Mouse (Mus musculus) gastrocnemius, postnatal 4 days (tissue): ENCODE measurements around the gene Cables2. TPM values are rescaled to one million over a fixed set of nuclear protein-coding genes. Genes with fewer than 3 reads are reported as not detected.
"Not testable (repeated sequence)": the region's sequence is repeated elsewhere in the genome, so short reads cannot be mapped to it uniquely, and the experiment has no call there.

Source experiments
- DNase-seq, 2 experiments: peaks; one replicate each; pipeline ENCODE4 v3.0.0; 2021 to 2022; ENCODE audit warnings: low spot score in 2 of 2, mixed read lengths in 2 of 2
- total RNA-seq, 2 experiments: library from RNA; stranded (reverse); gene quantifications; 2 replicates each; pipeline ENCODE4 v1.2.3; 2021

The Cables2 gene
- total RNA-seq, 2 experiments from 2014 or later, result 13.4 to 14.6 TPM

DNA sequence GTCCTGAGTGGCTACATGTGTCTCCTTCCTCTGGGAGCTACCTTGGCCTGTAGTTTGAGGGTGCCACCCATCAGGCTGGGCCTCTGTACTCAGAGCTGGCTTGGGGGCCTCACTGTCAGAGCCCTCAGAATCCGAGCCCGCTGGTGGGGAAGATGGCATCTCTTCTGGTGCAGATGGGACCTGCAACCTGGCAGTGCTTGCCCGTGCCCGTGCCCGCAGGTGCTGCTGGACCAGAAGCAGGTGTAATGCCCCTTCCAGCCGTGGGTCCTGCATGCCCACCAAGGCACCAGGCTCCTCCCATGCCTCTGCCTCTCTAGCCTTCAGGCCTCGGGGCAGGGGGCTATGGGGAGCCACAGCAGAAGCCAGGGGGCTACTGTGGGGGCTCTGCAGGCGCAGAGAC, 6.0 kb upstream of the Cables2 start:
- no peak for DNase-seq

DNA sequence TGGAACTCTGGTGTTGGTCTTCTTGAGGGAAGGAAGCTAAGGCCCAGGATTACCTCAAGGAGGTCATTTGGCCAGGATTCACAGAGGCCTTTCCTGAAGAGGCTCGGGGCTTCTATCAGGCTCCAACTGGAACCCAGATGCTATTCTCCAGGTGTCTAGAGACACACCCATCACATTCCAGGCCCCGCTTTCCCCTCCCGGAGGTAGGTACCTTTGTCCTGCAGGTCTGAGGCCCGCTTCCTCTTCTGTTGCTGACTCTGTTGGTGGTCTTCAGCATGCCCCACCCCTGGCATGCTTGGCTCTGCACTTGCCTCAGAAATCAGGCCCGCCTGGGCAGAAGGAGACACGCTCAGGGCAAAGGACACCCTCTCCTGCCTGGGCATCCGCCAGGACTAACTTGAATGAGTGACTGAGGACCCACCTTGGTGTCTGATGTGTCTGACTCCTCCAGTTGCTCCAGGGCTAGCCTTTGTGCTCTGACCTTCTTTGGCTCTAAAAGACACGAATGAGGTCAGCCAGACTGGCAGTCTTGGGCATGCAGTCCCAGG, 4.6 kb upstream of the Cables2 start:
- DNase-seq, result no peak

DNA sequence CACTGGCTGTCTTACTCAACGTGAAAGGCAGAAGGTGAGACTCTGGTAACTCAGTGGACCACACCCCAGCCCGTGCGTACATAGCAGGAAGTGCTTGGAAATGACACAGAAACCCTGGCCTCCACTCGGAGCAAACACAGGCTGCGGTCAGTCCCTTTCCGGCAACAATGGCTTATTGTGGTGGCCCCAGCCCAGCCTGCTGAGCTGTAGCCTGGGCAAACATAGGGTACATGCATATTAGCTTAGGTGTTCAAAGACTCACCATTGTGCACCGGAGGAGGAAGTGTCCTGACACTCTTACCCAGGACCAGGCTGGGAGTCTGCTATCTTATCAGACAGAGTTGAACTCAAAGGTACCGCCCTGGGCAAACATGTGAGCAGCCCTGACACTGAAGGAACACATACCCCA, 3.6 kb upstream of the Cables2 start:
- no peak for DNase-seq

DNA sequence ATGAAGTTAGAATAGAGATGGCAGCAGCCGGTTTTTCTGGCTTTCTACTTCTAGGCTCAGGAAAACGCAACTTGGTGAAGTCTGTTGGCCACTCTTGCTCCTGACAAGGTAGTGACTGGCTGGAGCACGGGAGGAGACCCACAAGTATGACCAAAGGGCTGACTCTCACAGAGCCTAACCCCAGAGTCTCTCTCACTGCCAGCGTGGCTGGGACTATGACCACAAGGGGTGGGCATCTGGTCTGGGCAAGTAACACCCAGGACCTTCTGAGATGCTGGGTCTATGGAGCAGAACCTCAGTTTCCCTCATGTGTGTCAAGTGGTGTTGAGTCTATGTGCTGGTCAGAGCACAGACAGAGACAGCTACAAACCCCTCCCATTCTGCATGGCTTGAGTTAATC, 3.1 kb upstream of the Cables2 start:
- DNase-seq, result no peak

DNA sequence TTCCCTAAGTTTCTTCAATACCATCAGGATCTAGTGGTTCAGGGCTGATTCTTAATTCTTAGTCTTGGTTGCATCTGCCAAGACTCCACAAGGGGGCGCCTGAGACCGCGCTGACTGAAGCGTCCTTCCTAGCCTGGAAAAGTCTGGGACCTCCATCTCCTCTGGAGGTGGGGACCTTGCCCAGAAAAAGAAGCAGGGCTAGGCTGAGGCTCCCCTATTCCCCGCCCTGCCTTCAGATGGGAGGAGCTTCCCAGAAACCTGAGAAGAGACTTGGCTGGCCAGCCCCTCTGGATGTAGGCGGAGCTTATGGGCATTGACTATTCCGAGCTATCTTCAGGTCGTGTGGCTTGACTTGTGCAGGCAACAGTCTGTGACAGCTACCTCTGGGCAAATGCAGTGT, 2.5 kb upstream of the Cables2 start:
- DNase-seq, result peak; percentile 69 to 81

DNA sequence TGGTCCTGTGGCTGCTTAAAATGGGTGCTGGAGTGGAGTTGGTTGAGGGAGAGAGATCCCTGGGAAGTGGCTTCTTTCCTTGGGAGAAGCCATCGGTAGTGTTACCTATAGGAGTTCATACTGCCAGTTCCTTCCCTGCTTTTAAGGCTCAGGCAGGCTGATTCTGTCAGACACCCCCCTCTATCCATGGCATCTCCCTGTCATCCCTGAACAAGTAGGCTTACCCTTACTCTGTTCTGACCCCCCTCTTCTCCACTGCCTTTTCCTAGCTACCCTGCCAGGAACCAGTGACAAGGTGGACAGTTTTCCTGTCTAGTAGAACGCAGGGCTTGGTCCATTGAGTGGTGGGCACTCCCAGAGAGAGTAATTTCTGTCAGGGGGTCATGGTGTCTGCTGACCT, 1.2 kb upstream of the Cables2 start:
- DNase-seq, result no peak

DNA sequence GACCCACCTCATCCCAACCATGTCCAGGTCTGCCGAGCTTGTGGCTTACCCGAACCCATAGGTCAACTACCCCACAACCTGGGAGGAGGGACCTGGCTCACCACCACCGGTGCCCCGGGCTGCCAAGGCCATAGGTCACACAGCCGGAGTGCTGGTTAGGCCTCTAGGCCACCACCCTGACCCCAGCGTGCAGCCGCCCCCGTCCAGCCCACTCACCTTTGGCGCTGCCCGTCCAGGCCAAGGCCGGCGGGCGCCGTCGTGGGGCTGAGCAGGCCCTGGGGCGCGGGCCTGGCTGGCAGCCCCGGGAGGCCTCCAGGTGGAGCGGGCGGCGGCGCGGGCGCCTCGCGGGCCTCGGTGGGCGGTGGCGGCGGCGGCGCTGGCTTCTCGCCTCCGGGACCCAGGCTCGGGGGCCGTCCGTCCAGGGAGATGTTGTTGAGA, 393 bp downstream of the Cables2 start:
- no peak for DNase-seq

DNA sequence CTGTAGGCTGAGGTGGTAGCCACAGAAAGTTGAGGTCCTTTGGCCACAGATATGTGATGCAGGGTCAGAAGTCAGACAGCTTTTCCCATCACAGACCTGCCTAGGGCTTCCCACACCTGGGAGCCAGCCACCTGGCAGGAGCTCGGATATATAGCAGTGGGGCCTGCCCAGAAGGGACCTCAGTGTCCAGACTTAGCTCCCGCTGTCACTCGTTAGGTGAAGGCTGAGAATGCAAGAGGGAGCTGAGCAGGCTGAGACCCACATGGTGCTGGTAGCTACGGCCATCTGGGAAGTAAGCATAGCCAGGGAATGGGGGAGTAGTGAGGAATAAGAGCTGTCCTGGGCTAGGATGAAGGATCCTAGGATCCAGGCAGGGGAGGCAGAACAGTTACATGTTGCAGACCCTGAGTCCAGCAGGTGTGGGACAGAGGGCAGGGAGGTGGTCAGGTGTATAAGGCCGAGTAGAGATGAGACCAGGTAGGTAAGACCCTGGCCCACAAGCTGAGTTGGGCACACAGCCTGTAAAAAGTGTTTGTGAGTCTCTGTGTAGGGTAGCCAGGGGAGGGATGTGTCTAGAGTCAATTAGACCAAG, 1.4 kb downstream of the Cables2 start:
- no peak for DNase-seq

DNA sequence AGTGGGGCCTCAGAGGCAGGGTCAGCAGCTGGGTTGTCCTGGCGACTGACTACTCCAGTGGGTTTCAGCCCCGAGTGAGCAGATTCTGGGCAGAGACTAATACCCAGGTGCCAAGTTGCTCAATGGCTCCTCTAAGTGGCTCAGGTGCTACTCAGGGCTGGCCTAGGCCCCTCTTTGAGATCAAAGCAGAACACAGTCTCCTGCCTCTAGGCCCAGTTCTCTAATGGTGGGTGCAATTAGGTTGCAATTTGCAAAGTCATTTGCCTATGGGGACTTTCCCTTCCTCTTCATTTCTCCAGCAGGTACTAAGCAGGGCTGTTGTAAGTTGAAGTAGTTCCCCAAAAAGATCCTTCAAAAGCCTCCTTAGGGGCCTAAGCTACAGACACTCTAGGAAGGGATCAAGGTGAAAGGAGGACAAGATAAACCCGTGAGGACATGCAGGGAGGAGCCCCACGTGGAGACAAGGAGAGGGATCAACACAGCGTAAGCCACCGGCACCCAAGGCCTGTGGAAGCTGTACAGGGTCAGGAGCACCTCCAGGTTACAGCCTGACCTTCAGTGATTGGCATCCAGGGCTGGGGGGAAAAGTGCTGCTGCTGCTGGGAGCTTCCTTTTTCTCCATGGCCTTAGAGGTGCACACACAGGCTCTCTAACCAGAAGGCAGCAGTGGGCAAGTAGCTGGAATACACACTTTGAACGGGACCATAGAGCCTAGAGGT, 2.6 kb downstream of the Cables2 start:
- DNase-seq, result no peak

DNA sequence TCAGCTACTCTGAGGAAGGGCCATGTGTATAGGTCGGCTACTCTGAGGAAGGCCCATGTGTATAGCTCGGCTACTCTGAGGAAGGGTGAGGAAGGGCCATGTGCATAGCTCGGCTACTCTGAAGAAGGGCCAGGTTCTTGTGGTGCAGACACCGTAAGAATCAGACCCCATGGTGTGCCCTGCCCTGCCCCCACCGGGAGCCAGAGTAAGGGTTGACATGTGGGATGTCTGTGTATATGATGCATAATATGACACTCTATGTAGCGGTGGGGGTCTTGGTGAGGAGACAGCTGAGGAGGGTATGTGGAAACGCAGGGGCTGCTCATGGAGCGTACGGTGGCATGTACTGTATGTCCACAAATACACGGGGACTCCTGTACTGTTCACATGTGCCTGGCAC, 4.0 kb downstream of the Cables2 start:
- no peak for DNase-seq

DNA sequence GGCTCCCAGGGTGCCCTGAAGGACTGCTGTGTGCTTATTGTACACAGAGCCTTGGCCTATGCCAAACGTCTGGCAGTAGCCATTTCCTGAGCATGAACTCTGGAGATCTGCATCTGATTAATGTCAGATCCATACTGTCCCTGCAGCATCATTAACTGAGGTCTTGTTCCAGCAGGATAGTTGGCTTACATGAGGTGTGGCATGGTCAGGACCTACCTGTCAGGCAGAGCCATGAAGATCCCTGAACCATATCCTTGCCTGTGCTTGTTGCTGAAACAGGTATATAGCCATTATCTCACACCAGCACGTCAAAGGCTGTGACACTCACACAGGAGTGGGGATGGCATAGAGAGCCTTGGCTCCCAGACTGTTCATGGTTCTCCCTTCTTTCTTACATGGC, 5.3 kb downstream of the Cables2 start:
- DNase-seq, result no peak

DNA sequence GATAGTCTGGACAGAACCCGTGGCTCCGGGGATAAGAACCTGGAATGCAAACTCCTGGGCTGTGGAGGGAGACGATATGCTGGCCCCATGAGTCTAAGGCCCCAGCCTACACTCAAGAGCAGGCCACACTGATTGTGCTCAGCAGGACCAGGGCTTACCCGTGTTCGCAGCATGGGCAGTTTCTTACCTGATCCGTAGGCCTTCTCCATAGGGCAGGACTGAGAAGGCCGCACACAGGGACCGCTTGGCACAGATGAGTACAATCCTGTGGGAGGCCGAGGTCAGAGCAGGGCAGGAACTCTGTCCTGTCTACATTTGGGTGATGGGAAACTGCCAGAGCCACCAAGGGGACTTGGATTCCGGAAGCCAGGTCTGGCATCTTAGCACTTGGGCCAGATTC, 10.4 kb downstream of the Cables2 start:
- no peak for DNase-seq

DNA sequence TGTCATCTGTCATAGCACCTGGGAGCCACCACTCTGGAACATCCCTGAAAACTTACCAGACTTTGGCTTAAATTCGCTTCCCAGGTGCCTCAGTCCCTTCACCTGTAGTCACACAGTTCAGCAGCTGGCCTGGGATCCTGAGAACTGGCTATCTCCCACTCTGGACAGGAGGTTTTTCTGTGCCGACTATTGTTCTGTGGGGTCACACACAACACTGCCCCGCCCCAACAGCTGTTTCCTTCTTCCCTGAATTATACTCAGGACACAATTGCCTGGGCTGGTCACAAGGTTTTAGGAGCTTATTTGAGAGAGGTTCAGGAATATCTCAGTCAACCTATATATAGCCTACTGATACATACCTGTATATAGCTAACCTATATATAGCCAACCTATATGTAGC, 10.9 kb downstream of the Cables2 start:
- no peak for DNase-seq

DNA sequence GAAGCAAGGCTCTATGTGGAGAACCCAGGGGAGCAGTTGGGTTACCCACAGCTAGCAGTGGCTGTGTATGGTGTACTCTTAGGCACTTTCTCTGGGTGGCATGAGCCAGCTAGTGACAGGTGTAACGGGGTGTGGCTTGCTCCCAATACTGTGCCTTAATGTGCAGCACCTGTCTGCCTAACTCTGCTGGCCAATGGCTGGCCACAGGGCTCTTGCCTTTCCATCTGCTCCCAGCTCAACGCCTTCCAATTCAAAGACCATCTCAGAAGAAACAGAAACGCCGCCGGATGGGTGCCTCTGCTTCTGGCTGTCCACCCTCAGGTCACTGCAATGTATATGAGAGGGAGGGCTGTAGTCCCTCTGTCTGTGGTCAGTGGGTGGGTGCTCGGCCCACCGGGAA, 11.4 kb downstream of the Cables2 start:
- no peak for DNase-seq

DNA sequence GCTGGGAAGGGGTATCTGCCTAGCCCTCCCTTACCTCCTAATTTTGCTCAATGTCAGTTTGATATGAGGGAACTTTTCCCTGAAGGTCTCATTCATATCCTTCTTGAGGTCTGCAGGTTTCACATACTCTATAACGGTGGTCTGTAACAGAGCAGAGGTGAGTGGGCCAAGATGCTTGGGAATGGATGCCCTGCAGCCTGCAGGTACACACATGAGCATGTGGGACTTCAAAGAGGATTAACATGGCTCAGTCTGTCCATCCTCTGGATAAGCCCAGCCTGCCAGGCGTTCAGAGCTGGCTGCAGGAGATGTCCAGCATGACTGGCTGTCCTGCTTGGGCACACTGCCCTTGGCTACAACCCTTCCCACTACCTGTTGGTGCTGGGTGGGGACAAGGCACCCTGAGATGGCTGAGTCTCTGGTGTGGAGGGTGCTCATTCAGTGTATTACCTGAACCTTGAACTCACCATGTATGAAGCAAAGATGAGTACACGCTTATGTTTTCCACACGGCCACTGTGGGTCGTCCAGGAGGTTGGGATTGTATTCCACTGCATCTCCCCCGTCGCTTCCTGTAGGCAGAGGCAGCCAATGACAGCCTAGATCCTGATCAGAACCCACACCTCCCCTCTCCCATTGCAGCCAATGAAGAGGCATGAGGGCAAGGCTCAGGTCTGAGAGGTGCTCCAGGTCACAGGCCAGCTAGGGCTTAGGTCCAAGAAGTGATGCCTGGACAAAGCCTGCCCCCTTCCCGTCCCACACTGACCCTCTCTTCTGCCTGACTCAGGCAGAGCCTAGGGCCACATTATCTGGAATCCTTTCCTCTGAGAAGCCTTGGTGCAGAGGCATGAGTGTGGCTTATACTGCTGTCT, 12.5 kb downstream of the Cables2 start:
- no peak for DNase-seq

DNA sequence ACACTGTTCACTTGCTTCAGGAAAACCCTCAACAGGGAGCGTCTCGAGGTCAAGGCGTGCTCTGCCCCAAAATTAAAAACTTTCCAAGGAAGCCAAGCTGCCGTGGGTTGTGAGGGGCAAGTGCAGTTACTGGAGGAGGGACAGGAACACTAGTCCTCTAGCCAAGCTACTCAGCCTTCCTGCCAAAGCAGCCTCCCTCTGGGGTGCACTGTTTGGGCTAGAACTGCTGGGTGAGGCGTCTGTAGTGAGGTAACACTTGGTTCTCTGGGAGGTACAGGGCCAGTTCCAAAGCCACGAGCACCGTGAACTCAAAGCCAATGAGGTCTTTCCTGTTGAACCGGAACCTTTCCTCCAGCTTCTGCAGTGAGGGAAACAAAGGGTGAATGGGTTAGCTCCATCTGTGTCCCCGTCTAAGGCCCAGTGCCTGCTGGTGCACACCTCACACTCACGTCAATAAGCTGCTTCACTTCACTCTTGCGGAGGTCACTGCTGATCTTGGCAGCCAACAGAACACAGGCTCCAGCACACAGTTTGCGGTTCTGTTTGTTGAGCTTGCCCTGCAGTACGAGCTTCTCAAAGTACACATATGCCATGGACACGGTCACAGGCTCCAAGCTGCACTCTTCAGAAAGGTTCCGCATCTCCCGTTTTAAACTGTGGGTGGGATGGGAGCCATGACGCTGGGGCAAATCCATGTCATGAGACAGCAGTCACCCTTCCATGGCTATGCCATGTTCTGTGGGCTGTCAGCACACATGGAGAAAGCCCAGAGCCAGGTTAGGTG, 13.3 kb downstream of the Cables2 start:
- not testable (repeated sequence) for DNase-seq

DNA sequence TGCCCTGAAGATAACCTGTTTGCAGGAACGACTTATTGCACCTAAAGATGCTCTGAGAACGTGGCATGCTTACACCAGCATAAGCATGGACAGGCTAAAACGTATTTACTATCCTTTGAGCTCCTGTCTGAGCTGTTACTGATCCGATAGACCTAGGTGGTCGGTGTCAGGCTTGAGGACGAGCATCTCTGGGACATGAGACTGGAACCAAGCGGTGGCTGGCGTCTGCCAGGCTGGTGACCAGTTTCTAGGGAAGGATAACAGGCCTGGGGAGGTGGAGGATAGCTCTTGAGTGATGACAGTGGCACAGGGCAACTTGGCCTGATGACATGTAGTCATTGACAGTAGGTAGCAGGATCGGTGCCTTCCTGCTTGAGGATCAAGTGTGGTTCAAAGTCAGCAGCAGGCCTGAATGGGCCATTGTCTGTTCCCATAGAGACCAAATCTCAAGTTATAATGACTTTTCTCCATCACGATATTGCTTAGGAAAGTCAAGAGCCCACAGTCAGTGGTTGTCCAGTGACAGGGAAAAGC, 14.3 kb downstream of the Cables2 start:
- not testable (repeated sequence) for DNase-seq

DNA sequence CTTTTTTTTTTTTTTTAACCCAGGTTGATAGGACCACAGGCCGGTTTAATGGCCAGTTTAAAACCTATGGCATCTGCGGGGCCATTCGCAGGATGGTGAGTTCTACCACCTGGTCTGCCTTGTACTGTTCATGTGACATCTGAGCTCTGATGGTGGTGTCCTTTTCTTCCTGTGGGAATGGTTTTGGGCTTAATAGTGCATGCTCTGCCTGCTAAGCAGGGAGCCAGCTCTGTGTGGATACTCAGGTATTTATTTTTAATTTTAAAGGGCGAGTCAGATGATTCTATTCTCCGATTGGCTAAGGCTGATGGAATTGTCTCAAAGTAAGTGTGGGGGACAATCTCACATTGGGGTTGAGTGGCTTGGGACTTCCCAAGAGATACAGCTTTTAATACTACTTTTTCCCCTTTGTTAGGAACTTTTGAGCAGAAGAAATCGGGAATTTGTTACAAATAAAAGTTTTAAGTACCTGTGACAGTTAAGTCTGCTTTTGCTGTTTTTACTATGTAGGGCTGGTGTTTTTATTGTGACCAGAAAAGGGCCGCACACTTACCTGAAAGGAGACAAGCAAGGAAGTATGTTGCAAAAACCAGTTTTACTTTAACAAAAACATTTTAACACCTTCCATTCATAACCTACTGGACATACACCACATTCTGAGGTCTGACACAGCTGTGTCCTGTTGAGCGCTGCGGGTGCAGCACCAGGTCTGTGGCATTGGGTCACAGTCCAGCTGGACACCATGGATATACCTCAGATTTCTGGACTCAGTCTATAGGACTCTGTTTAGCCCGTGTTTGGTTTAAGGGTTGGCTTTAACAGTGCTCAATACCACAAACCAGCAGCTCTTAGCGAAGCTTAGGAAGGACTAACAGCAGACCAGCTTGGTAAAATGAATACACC, 15.1 kb downstream of the Cables2 start:
- no peak for DNase-seq

DNA sequence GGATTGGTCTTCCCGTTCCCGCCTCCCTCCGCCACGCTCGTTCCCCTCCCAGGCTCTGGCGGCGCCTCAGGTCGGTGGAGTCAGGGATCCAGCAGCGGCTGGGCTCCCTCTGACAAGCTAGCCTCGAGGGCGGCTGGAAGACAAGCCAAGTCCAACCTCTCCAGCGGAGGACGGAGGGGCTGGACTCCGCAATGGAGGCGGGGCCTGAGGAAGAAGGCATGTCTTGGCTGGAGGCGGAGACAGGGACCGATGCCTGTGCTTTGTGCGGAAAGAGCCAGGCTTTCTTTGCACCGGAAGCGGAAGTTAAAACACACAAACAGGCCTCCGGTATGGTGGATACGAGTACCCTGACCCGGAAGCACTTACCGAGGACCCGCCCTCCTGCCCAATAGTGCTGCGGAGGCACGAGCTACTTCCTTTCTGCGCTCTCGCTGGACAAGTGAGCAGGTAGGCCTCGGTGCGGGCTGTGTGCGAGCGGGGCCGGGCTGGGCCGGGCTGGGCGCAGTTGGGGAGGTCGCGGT, 16.2 kb downstream of the Cables2 start, which contains the start of gene Rps21:
Rps21 (plus strand) TSS at position 377 of the 521 bp plus-strand sequence.
- peak; percentile 86 to 96 for DNase-seq
